Mouse (Mus musculus) heart, embryonic 12.5 days (tissue): ENCODE data around the gene Pagr1a. TPM values are rescaled to one million over a fixed set of nuclear protein-coding genes. Genes with fewer than 3 reads are reported as not detected.
A peak's percentile ranks its signal among the peaks of the same experiment; 100 is the strongest.

Experiments
- ATAC-seq: fragments of 200-750 bp; cut with Nextera tagmentation; 2 replicates; pipeline ENCODE4 v1.8.0; 2017; ENCODE audit warnings: moderate TSS enrichment, moderate library complexity; ENCODE audit not compliant: insufficient number of reproducible peaks, low FRiP score
- H3K27ac ChIP-seq: fragments of 300-500 bp; sonication (generic); 2 replicates; pipeline ENCODE4 v1.5.1; 2016; ENCODE audit warnings: mild to moderate bottlenecking, moderate library complexity; ENCODE audit not compliant: poor library complexity, severe bottlenecking
- H3K27me3 ChIP-seq: fragments of 300-500 bp; sonication (generic); replicated peaks from 2 replicates; pipeline ENCODE4 v1.6.1; 2016; ENCODE audit warnings: mild to moderate bottlenecking, moderate library complexity
- H3K36me3 ChIP-seq: fragments of 300-500 bp; sonication (generic); 2 replicates; pipeline ENCODE4 v1.6.1; 2016; ENCODE audit warnings: mild to moderate bottlenecking, moderate library complexity
- H3K4me1 ChIP-seq: fragments of 300-500 bp; sonication (generic); replicated peaks from 2 replicates; pipeline ENCODE4 v1.6.1; 2016; ENCODE audit warnings: mild to moderate bottlenecking
- H3K4me2 ChIP-seq: fragments of 300-500 bp; sonication (generic); 2 replicates; pipeline ENCODE4 v1.6.1; 2016; ENCODE audit warnings: mild to moderate bottlenecking, moderate library complexity
- H3K4me3 ChIP-seq: fragments of 300-500 bp; sonication (generic); 2 replicates; pipeline ENCODE4 v1.5.1; 2016; ENCODE audit warnings: mild to moderate bottlenecking
- H3K9ac ChIP-seq: fragments of 300-500 bp; sonication (generic); 2 replicates; pipeline ENCODE4 v1.6.1; 2016; ENCODE audit warnings: mild to moderate bottlenecking, moderate library complexity
- H3K9me3 ChIP-seq: fragments of 300-500 bp; sonication (generic); replicated peaks from 2 replicates; pipeline ENCODE4 v1.6.1; 2016; ENCODE audit warnings: mild to moderate bottlenecking, moderate library complexity
- WGBS: fragments of 180-500 bp; shearing (Covaris S2); methylation state at CpG from one replicate; pipeline ENCODE4 v1.1.7; 2016; 5-methylcytosine and 5-hydroxymethylcytosine counted together
- polyA plus RNA-seq: library from polyadenylated mRNA; unstranded; fragments of >200 nt; fragmentation: Nextera tagmentation; extraction: Ambion mirVana; gene quantifications from 2 replicates; pipeline ENCODE4 v1.2.1, GENCODE M21; 2016

Gene Pagr1a
- polyA plus RNA-seq, 1 experiment from 2014 or later = 31.4 TPM

DNA sequence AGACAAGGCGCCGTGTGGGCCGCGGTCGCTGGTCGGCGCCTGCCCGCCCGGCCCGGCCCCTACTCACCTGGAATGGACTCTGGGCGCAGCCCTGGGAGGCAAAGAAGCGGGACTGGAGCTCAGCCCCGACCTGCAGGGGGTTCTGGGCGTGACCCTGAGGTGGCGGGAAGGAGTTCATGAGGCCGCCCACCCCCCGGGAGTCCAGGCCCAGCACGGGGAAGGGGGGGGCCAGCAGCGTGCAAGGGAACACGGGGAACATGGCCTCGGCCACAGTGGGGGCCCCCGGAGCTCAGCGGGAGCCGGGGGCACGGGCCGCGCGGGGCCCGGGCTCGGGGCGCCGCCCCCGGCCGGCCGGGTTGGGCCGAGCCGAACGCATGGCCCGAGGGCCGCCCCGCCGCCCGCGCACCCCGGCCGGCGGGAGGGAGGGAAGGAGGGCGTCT lies 9.0 kb upstream of the Pagr1a start:
- WGBS = under 1% methylated on average over 29 of the region's 48 CpGs
- peak overlapping the region; percentile 97 for H3K4me2 ChIP-seq
- peaks cover 67% of the 10 kb centered on the region for H3K36me3 ChIP-seq
- peak overlapping the region; percentile 97 for H3K9ac ChIP-seq
- H3K4me3 ChIP-seq = peak overlapping the region; percentile 94
- no peaks in the 10 kb centered on the region for H3K27me3 ChIP-seq
- peak; percentile 37 for ATAC-seq
- H3K9me3 ChIP-seq = no peaks in the 10 kb centered on the region
- peak overlapping the region; percentile 99 for H3K27ac ChIP-seq
- peaks cover 49% of the 10 kb centered on the region for H3K4me1 ChIP-seq

DNA sequence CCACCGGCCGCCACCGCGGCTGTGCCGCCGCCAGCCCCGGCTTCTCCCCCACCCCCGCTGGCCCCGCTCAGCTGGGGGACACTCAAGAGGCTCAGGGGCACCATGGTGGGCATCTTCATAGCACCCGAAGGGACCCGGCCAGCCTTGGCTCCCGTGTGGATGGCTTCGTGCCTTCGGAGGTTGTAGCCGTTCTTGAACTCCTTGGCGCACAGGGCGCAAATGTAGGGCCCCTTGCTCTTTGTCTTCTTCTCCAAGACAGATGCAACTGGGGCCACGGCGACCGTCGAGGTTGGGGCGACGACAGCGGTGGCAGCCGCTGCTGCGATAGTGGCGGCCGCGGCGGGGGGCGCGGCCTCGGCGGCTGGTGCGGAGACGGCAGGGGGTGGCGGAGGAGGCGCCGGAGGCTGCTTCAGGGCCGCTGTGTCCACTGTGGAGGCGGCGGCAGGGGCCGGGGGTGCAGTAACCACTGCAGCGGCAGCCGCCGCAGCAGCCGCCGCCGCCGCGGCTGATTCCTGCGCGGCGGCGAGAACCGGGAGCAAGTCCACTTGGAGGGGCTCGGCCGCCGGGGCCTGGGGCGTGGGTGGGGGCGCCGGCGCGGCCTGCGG lies 8.5 kb upstream of the Pagr1a start:
- H3K9ac ChIP-seq = peak overlapping the region; percentile 97
- under 1% methylated on average over 64 of the region's 65 CpGs for WGBS
- no peaks in the 10 kb centered on the region for H3K27me3 ChIP-seq
- peak overlapping the region; percentile 97 for H3K4me2 ChIP-seq
- no peak for ATAC-seq
- H3K36me3 ChIP-seq = peaks cover 62% of the 10 kb centered on the region
- peak overlapping the region; percentile 99 for H3K27ac ChIP-seq
- peaks cover 52% of the 10 kb centered on the region for H3K4me1 ChIP-seq
- H3K9me3 ChIP-seq = no peaks in the 10 kb centered on the region
- H3K4me3 ChIP-seq = peak overlapping the region; percentile 94

- peak; percentile 23 for ATAC-seq
- peak overlapping the region; percentile 94 for H3K4me3 ChIP-seq
- H3K36me3 ChIP-seq = peaks cover 56% of the 10 kb centered on the region
- no peaks in the 10 kb centered on the region for H3K27me3 ChIP-seq
- WGBS = under 1% methylated on average over 30 of the region's 30 CpGs
- peak overlapping the region; percentile 97 for H3K9ac ChIP-seq
- H3K27ac ChIP-seq = peak overlapping the region; percentile 99
- H3K4me2 ChIP-seq = peak overlapping the region; percentile 97
- H3K4me1 ChIP-seq = peaks cover 59% of the 10 kb centered on the region
- no peaks in the 10 kb centered on the region for H3K9me3 ChIP-seq
These were observed 7.8 kb upstream of the Pagr1a start for GRCm38 (mm10) chr7:127024755-127025555.

GRCm38 (mm10) chr7:127023896-127024690 lies 6.9 kb upstream of the Pagr1a start:
- H3K36me3 ChIP-seq = peaks cover 48% of the 10 kb centered on the region
- peak overlapping the region; percentile 94 for H3K4me3 ChIP-seq
- H3K4me1 ChIP-seq = peaks cover 59% of the 10 kb centered on the region
- peak overlapping the region; percentile 99 for H3K27ac ChIP-seq
- peak overlapping the region; percentile 97 for H3K4me2 ChIP-seq
- H3K9ac ChIP-seq = peak overlapping the region; percentile 97
- 28% methylated on average over 19 of the region's 19 CpGs for WGBS
- no peak for ATAC-seq
- H3K9me3 ChIP-seq = no peaks in the 10 kb centered on the region
- no peaks in the 10 kb centered on the region for H3K27me3 ChIP-seq

GRCm38 (mm10) chr7:127023272-127023691 lies 6.1 kb upstream of the Pagr1a start:
- Histone ChIP-seq H3K4me3 (peak overlapping the region; percentile 94), H3K27me3 (no peaks in the 10 kb centered on the region), H3K4me2 (peak overlapping the region; percentile 97), H3K9ac (peak overlapping the region; percentile 97), H3K9me3 (no peaks in the 10 kb centered on the region), H3K36me3 (peaks cover 40% of the 10 kb centered on the region), H3K27ac (peak overlapping the region; percentile 34; the same call in 1 of the 2 replicates), H3K4me1 (peaks cover 61% of the 10 kb centered on the region)
- WGBS = 81% methylated on average over 13 of the region's 13 CpGs
- no peak for ATAC-seq

- Histone ChIP-seq H3K4me1 (peaks cover 55% of the 10 kb centered on the region), H3K4me3 (no peak overlapping the region; the same call in 1 of the 2 replicates), H3K4me2 (peak overlapping the region; percentile 97), H3K9ac (peak overlapping the region; percentile 97), H3K27me3 (no peaks in the 10 kb centered on the region), H3K9me3 (no peaks in the 10 kb centered on the region), H3K27ac (no peak overlapping the region), H3K36me3 (peaks cover 35% of the 10 kb centered on the region)
- ATAC-seq = no peak
- 84% methylated on average over 7 of the region's 7 CpGs for WGBS
These were observed 5.5 kb upstream of the Pagr1a start for GRCm38 (mm10) chr7:127022528-127023271.

- Histone ChIP-seq H3K36me3 (peaks cover 34% of the 10 kb centered on the region), H3K4me3 (peak overlapping the region; percentile 42), H3K9me3 (no peaks in the 10 kb centered on the region), H3K9ac (peak overlapping the region; percentile 97), H3K4me2 (peak overlapping the region; percentile 87), H3K27me3 (no peaks in the 10 kb centered on the region), H3K4me1 (peaks cover 54% of the 10 kb centered on the region), H3K27ac (peak overlapping the region; percentile 19; the same call in 1 of the 2 replicates)
- ATAC-seq = no peak
- 56% methylated on average over 5 of the region's 5 CpGs for WGBS
These were observed 4.7 kb upstream of the Pagr1a start for GRCm38 (mm10) chr7:127021563-127022527.

DNA sequence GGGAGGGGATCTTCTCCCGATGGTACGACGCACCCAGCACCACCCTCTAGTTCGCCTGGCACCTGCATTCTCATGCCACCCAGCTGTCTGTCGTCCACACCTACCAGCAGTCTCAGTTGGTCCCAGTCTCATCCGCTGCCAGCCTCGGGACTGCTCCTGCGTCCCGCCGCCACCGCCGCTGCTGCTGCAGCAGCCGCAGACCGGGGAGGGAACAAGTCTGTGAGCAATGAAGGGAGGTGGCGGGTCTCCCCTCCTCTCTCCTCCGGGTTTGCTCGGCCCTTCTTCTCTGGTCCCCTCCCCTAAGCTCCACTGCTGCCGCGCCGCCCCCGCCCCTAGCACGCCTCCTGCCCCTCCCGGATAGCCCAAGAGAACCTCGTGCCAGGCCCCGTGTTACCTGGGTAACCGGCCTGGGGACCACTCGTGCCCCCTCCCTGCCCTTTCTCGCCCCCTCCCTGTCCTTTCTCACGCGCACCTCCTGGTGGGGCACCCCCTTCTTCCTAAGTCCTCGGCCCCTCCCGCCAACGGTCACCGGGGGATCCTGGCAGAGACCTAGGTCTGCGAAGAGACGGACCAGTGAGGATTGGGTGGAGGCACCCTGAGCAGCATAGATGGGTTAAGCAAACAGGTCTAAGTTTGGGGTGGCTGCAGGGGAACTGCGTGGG lies 3.9 kb upstream of the Pagr1a start, which contains the start of the genes Gm42742 and Prrt2:
Gm42742 (minus strand) TSS at position 197 of the 662 bp plus-strand sequence.
Prrt2 (minus strand) TSS at position 311 of the 662 bp plus-strand sequence.
- H3K36me3 ChIP-seq = peaks cover 34% of the 10 kb centered on the region
- no peaks in the 10 kb centered on the region for H3K27me3 ChIP-seq
- H3K4me2 ChIP-seq = peak within 1 kb of the TSS; percentile 87
- H3K9me3 ChIP-seq = no peaks in the 10 kb centered on the region
- 1% methylated on average over 32 of the region's 37 CpGs for WGBS
- ATAC-seq = no peak
- peak within 1 kb of the TSS; percentile 70 for H3K9ac ChIP-seq
- H3K4me3 ChIP-seq = peak within 1 kb of the TSS; percentile 42
- H3K4me1 ChIP-seq = peaks cover 54% of the 10 kb centered on the region
- peak within 1 kb of the TSS; percentile 19; the same call in 1 of the 2 replicates for H3K27ac ChIP-seq

DNA sequence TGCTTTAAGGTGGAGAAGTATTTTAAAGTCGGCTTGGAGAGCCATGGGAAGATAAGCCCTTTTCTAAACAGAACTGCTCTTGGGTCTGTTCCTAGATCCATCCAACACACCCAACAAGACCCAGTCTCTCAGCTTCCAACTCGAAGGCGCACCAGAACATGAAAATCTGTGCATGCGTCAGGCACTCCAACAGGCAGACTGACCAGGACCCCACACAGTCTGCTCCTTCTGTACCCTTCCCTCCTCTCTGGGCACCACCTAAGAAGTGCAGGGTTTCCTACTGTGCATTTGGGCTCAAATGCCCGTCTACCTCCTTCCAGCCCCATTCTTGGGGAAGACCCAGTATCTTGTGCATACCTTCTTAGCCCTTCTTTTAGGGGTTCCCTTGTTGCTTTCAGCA lies 3.3 kb upstream of the Pagr1a start:
- Histone ChIP-seq H3K36me3 (peaks cover 38% of the 10 kb centered on the region), H3K4me2 (peak overlapping the region; percentile 87), H3K9ac (peak overlapping the region; percentile 70), H3K27me3 (no peaks in the 10 kb centered on the region), H3K4me3 (peak overlapping the region; percentile 42), H3K4me1 (peaks cover 59% of the 10 kb centered on the region), H3K9me3 (no peaks in the 10 kb centered on the region), H3K27ac (0 out of 2 replicates have a peak overlapping the region, but pooled peaks have one; percentile 1)
- 39% methylated on average over 5 of the region's 5 CpGs for WGBS
- ATAC-seq = no peak
